Mouse (Mus musculus) fat pad, adult 2 months (tissue): ENCODE results near the gene Med18.
"Not testable (repeated sequence)": the region's sequence is repeated elsewhere in the genome, so short reads cannot be mapped to it uniquely, and the experiment has no call there.

Experiments
- DNase-seq: peaks from one replicate; pipeline ENCODE4 v3.0.0-alpha.2; 2011; ENCODE audit warnings: low read depth, low spot score; ENCODE audit errors: extremely low read depth

Med18 gene

GRCm38 (mm10) chr4:132482956-132483608 is 19.4 kb upstream of the Med18 start:
- no peak for DNase-seq

GRCm38 (mm10) chr4:132482104-132482503 is 18.4 kb upstream of the Med18 start:
- DNase-seq: not testable (repeated sequence)

- no peak for DNase-seq
These were observed 14.1 kb upstream of the Med18 start for GRCm38 (mm10) chr4:132477833-132478232.

DNA sequence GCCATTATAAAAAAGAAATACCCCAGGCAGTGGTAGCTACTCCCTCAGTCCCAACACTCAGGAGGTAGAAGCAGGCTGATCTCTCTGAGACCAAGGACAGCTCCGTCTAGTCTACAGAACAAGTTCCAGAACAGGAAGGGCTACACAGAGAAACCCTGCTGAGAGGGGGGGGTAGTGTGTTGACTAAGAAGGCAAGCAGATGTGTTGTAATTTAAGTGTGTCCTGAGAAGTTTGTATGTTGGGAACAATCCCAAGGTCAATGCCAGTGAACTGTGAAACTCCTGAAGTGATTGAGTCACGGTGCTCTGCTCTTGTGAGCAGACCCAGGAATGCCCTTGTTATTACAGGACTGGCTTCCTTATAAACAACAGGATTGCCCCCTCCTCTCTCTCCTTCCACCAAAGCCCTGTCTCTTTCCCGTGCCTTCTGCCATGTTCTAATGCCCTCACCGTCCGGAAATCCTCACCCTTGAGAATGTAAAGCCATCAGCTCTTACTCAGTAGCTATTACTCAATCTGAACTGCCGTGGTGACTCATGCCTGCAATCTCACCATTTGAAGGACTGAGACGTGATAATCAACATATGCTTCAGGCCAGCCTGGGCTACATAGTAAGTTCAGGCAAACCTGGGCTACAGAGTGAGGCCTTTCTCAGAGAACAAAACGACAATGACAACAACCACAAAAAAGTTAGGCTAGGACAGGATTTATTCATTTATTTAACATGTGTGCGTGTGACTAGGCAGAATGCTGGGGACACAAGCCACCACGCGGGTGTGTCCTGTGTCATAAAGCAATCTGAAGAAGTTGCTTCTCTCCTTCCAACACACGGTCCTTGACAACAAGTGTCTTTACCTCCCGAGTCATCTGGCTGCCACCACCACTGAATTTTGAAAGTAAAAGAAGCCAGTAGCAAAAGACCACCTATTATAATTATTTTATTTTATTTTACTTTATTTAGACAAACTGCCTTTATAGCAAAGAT is 12.5 kb upstream of the Med18 start:
- no peak for DNase-seq

GRCm38 (mm10) chr4:132474631-132475030 is 10.9 kb upstream of the Med18 start:
- DNase-seq: peak; percentile 73

- DNase-seq: no peak
These were observed 9.7 kb upstream of the Med18 start for GRCm38 (mm10) chr4:132473411-132473810.

GRCm38 (mm10) chr4:132469873-132470272 is 6.2 kb upstream of the Med18 start:
- no peak for DNase-seq

DNA sequence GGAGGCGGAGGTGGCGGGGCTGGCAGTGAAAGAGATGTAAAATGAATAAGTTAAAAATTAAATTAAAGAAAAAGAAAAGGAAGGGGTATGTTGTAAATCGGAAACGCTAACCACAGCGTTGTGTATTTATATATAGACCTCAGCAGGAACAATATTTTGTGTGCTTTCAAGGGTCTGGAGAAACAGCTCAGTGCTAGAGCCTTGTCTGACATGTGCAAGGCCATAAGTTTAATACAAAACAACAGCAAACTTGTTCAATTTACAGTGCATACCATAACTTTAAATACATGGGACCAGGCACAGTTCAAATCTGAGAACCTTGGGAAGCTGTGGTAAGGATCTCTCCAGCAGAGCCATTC is 513 bp upstream of the Med18 start:
- DNase-seq: no peak

- no peak for DNase-seq
These were observed 885 bp downstream of the Med18 start for GRCm38 (mm10) chr4:132462836-132463235.

DNA sequence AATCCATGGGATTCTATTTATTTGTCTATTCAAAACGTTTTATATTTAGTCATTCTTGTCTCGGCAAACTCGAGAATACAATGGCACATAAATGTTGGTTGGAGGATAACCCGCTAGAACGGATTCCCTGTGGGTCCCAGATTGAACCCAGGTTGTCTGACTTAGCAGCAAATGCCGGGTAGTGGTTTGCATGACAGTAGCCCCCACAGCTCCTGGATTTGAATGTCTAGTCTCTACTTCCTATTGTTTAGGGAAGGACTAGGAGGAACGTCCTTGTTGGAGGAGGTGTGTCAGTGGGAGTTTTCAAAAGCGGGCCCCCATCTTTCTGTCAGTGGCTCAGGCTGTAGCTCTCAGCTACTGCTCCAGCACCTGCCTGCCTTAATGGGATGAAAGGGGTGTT is 3.5 kb downstream of the Med18 start:
- DNase-seq: no peak

DNA sequence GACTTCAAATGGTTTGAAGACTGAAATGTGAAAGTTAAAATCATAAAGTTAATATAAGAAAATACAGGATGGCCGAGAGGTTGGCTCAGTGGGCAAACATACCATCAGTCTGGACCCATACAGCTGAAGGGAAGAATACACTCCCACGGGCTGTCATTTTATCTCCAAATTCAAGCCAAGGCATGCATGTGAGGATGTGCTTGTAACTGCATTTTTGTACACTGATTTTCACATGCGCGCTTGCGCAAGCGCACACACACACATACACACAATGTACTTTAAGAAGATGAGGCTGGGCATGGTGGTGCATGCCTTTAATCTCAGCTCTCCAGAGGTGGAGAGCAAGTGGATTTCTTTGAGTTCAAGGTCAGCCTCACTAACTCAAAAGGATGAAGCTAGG is 8.2 kb downstream of the Med18 start:
- peak; percentile 95 for DNase-seq

DNA sequence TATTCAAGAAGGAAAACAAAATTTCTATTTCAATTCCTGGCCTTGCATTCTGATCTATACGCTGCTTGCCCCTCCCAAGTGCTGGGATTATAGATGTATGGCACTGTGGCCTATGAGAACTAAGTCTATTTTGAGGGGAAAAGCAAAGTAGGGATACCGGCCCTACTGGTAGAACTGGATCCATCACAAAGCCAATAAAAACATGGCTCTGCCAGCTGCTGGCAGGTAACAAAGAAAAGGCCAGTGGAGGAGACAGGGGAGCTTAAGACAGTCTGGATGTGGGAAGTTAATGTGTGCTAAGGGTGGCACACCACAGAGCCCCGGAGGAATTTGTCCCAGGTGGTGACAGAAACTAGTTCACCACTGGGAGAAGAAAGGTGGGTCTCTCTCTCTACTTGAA is 8.6 kb downstream of the Med18 start:
- DNase-seq: peak; percentile 96

DNA sequence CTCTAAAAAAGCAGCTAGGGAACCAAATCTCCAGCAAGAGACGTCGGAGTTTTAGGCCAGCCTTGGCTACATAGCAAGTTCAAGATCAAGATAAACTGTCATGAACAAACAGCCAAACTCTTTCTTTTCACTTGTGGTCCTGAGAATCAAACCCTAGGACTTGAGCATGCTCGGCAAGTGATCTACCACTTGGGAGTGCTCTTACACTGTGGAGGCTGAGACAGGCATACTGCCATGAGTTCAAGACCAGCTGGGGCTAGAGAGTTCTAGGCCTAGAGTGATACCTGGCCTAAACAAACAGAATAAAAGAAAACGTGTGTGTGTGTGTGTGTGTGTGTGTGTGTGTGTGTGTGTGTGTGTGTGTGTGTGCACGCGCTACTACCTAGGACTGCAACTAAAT is 9.5 kb downstream of the Med18 start:
- DNase-seq: no peak

GRCm38 (mm10) chr4:132449778-132450177 is 13.9 kb downstream of the Med18 start:
- DNase-seq: no peak

DNA sequence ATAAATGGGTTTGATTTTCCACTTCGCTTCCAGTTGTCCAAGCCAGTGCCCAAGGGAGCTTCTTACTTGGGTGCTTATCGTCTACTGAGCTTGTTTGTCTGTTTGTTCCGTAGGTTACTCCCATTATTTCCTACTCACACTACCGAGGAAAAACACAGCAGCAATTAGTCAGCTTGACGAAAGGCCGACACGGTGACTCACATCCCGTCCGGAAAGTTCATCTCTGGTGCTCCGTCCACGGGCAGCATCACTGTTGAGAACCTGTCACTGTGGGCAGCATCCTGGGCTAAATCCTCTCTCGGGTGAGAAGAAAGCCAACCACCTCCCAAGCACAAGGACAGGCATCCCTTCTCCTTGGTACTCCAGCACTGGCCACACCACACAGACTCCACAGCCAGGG is 17.6 kb downstream of the Med18 start:
- no peak for DNase-seq

DNA sequence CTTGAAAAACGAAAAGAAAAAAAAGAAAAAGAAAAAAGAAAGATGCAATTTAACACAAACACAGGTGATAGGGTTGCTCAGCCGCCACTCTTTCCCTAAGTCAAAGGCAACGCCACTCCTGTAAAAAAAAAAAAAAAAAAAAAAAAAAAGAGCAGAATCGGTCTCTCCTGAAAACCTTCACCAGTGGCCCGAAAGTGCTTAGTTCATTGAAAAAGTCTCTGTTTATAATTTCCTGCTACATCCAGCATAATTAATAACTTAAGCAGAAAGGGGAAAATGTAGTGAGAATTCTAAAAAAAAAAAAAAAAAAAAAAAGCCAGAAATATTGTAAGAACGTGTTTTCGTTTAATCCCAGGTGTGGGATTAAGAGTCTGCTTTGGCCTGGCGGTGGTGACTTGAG is 19.2 kb downstream of the Med18 start:
- DNase-seq: no peak

GRCm38 (mm10) chr4:132437857-132438256 is 25.9 kb downstream of the Med18 start:
- DNase-seq: no peak

DNA sequence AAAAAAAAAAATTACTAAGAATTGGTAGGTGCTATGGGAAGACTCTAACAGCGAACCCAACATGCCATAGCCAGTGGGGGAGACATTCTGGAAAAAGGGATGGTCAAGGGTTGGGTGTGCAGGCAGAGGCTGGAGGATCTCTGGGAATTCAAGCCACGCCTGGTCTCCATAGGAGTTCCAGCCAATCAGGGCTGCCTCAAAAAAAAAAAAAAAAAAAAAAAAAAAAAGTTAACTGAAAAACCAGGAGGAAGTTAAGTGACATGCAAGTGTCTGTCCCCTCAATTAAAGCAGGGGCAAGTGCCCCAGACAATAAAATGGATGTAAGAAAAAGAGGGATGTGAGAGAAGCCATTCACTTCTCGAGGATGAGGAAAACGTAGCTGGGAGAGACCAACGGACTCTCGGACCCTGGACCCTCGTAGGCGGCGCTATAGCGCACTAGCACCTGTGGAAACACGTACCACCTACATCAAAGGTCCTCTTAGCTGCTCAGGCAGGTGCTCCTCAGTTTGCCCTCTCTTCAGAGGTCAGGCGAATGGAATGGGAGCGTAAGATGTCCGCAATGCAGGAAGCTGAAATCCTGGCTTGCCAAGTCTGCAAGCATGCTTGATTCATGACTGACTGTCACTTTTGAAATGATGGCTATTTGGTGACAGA is 30.9 kb downstream of the Med18 start:
- no peak for DNase-seq

DNA sequence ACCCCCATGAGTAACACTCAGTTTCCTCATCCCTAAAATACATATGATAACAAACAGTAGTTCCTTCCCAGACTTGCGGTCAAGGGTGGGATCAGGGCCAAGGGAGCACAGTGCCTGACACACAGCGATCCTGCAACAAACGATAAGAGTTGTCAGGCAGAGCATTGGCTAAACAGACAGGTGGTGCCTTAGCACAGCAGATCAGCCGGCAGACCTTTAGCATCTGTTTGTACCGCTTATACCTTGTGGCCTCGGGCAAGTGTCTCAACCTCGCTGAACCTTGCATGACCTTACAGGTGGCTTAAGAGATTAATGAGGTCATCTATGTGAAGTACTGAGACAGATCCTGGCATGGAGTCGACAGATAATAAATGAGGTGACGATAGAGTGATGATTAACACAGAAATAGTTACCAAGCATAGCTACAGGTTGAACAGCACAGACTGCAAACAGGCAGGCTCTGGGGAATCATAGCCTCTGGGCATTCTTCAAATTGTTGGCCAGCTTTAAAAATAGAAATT is 35.6 kb downstream of the Med18 start:
- DNase-seq: peak; percentile 90

DNA sequence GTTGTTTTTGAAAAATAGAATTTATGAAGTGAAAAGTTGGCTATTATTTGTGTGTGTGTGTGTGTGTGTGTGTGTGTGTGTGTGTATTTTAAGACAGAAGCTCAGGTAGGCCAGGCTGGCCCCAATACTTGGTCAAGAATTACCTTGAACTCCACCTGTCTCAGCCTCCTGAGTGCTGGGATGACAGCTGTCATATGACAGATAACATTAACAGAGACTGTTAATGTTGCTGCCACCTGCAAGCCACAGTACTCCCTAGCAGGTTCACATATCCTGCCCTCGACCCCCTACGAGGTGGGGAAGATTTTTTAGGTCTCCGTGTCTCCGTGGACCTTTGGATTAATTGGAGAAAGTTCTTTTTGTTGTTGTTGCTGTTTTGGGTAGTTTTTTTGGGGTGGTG is 36.2 kb downstream of the Med18 start:
- no peak for DNase-seq

DNA sequence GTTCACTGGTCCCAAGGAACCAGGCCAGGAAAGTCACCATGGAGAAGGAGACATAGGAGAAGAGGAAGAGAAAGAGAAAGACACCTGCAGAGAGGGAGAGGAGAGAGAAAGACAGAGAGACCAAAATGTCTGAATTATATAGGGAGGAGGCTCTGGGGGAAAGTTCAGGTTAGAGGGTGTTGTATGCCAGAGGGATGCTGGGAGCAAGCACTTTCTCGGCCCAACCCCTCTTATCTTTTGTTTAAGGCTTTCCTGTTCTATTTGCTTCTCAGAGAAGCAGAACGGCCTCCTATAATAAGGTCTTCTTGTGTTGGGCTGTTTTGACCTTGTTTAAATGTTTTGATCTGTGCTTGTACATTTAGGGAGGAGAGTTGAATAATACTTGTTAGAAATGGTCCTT is 37.7 kb downstream of the Med18 start:
- DNase-seq: no peak

DNA sequence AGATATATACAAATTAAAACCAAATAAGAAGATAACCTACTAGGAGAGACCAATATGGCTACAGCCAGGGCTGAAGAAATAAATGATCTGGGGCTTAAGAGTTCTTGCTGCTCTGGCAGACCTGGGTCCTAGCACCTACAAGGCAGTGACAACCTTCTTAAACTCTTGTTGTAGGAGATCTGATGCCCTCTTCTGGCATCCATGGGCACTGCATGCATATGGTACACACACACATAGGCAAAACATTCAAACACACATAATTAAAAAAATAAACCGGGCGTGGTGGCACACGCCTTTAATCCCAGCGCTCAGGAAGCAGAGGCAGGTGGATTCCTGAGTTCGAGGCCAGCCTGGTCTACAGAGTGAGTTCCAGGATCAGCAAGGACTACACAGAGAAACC is 39.0 kb downstream of the Med18 start:
- DNase-seq: no peak
